In the genomic region with DNA sequence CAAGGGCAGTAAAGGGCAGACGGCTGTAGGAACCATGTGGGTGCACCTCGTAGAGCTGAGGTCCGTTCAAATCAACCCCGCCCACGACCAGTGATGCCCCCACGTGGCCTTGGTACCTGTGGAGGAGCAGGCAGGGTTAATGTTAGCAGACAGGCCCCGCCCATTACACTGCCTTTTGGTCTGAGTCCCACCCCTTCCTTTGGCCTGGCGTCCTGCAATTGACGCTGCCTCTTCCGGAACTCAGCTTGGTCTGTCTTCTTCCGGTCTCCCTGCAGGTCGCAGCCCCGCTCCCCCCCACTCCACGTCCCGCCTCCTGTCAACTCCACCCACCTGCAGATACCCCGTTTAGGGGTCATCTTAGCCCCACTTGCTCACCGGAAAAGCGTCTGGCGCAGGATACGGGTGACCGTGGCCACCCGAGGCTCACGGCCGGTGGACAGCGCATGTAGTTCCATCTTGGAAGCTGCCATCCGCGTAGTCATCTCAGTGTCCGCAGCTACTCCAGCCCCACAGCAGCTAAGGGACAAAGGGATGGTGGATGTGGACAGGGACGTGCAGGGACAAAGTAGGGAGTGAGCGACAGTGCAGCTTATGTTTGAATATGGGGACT, we compare ENCODE assay signal across 8 mouse cellular contexts. TPM values are rescaled to one million over a fixed set of nuclear protein-coding genes. Genes with fewer than 3 reads are reported as not detected.
DNase-seq lines count a peak whose midpoint lies in the region; ATAC-seq and TF ChIP-seq lines count a peak whose summit lies in the region.

No protein-coding gene starts in this region.

- no peaks in the 10 kb centered on the region for H3K9me3 ChIP-seq in hindbrain, postnatal 0 days (ENCODE audit: low read length)

- H3K4me1 ChIP-seq in hindbrain, postnatal 0 days (ENCODE audit: insufficient read depth, low read length) = no peaks in the 10 kb centered on the region

- intact Hi-C loops in left cerebral cortex, adult 2 months (cut with DNase I) = no loop called here

- peak overlapping the region; percentile 97 for H3K4me2 ChIP-seq in hindbrain, postnatal 0 days (ENCODE audit: low read depth, low read length)

- 0 out of 2 replicates have a peak, but pooled peaks cover 6% of the 10 kb centered on the region for H3K36me3 ChIP-seq in hindbrain, postnatal 0 days (ENCODE audit: insufficient read depth, low read length)

- peak overlapping the region; percentile 84 for H3K9ac ChIP-seq in hindbrain, postnatal 0 days (replicated peaks; ENCODE audit: low read length)

- peak overlapping the region; percentile 97 for H3K27ac ChIP-seq in hindbrain, postnatal 0 days
- H3K27ac ChIP-seq in left cerebral cortex, adult 2 months = peak overlapping the region; percentile 98

- WGBS in hindbrain, postnatal 0 days = under 1% methylated on average over 30 of the region's 30 CpGs

- H3K4me3 ChIP-seq in hindbrain, postnatal 0 days (ENCODE audit: low read length) = peak overlapping the region; percentile 69
- peak overlapping the region; percentile 70 for H3K4me3 ChIP-seq in left cerebral cortex, adult 2 months

- no peaks in the 10 kb centered on the region for H3K27me3 ChIP-seq in hindbrain, postnatal 0 days (ENCODE audit: insufficient read depth, low read length)

- TF ChIP-seq CTCF in hindbrain, postnatal 0 days (IDR thresholded peaks at IDR 0.05; ENCODE audit: low read depth) = 0 out of 2 replicates have a peak, but pooled peaks have one; percentile 5
- TF ChIP-seq CTCF in left cerebral cortex, adult 2 months (IDR thresholded peaks at IDR 0.05) = no peak

- DNase-seq in WW6 (ENCODE audit: low read depth, low spot score) = peak; percentile 83
- DNase-seq in cerebellum, postnatal 4 days (ENCODE audit: low spot score in 2 of 2) = peak; percentile 73 to 82
- DNase-seq in gastrocnemius, adult 18-20 months (ENCODE audit: low spot score) = peak; percentile 89
- DNase-seq in hindbrain, postnatal 0 days (ENCODE audit: low spot score) = peak; percentile 95
- DNase-seq in left cerebral cortex, adult 2 months (ENCODE audit: extremely low spot score in 1 of 2, low spot score in 2 of 2) = peak; percentile 84 to 86
- DNase-seq in right cerebral cortex, adult 2 months (ENCODE audit: low spot score in 2 of 2) = peak; percentile 84 to 87
- peak; percentile 88 for DNase-seq in urinary bladder, postnatal 14 days (ENCODE audit: low spot score)

- ATAC-seq in hindbrain, postnatal 0 days = peak; percentile 90
- ATAC-seq in megakaryocyte, adult 5-6 weeks (ENCODE audit: poor library complexity, severe bottlenecking) = peak; percentile 90

RNA-seq across cellular contexts. Expression of gene Psmb10, which starts 1.3 kb away (rescaled TPM):
- total RNA-seq in gastrocnemius, adult 18-20 months (2021) = 10 to 100 TPM; 19.4 to 27.2 TPM
- 67.3 and 75.1 TPM in 2 replicates for total RNA-seq in hindbrain, postnatal 0 days (2014; rRNA removed)
- 115 and 117 TPM in 2 replicates for polyA plus RNA-seq in hindbrain, postnatal 0 days (2015; fragmentation: Nextera tagmentation; extraction: Ambion mirVana)
- 10 to 100 TPM; 90.3 to 91.9 TPM for total RNA-seq in left cerebral cortex, adult 2 months (2021)
- total RNA-seq in megakaryocyte, adult 5-6 weeks (2015) = 164 and 185 TPM in 2 replicates
- 56.1 and 63.6 TPM in 2 replicates for total RNA-seq in megakaryocyte, adult 5-6 weeks (2017)

RNA-seq across cellular contexts. Expression of gene Ctrl, which starts 3.3 kb away (rescaled TPM):
- total RNA-seq in gastrocnemius, adult 18-20 months (2021) = under 1 TPM in 1 of 2 experiments, not detected in 1; 0.37 TPM
- 1.7 and 5.5 TPM in 2 replicates for total RNA-seq in hindbrain, postnatal 0 days (2014; rRNA removed)
- polyA plus RNA-seq in hindbrain, postnatal 0 days (2015; fragmentation: Nextera tagmentation; extraction: Ambion mirVana) = 3.1 and 3.3 TPM in 2 replicates
- total RNA-seq in left cerebral cortex, adult 2 months (2021) = 1 to 10 TPM; 1.5 to 2.6 TPM
- 1.3 and 2.0 TPM in 2 replicates for total RNA-seq in megakaryocyte, adult 5-6 weeks (2015)
- 0.55 and 1.1 TPM in 2 replicates for total RNA-seq in megakaryocyte, adult 5-6 weeks (2017)

RNA-seq across cellular contexts. Expression of gene Lcat, which starts 6.2 kb away (rescaled TPM):
- under 1 TPM; 0.16 to 0.66 TPM for total RNA-seq in gastrocnemius, adult 18-20 months (2021)
- 24.7 and 26.5 TPM in 2 replicates for total RNA-seq in hindbrain, postnatal 0 days (2014; rRNA removed)
- polyA plus RNA-seq in hindbrain, postnatal 0 days (2015; fragmentation: Nextera tagmentation; extraction: Ambion mirVana) = 13.0 and 16.8 TPM in 2 replicates
- total RNA-seq in left cerebral cortex, adult 2 months (2021) = 10 to 100 TPM; 25.3 to 25.8 TPM
- total RNA-seq in megakaryocyte, adult 5-6 weeks (2015) = 0.23 TPM in 1 of 2 replicates, not detected in the other
- total RNA-seq in megakaryocyte, adult 5-6 weeks (2017) = 0.45 TPM in 1 of 2 replicates, not detected in the other

RNA-seq across cellular contexts. Expression of gene Slc12a4, which starts 28.9 kb away (rescaled TPM):
- 10 to 100 TPM in 1 of 2 experiments, 1 to 10 TPM in 1; 8.7 to 16.1 TPM for total RNA-seq in gastrocnemius, adult 18-20 months (2021)
- 22.5 and 25.5 TPM in 2 replicates for total RNA-seq in hindbrain, postnatal 0 days (2014; rRNA removed)
- 16.3 and 16.9 TPM in 2 replicates for polyA plus RNA-seq in hindbrain, postnatal 0 days (2015; fragmentation: Nextera tagmentation; extraction: Ambion mirVana)
- 10 to 100 TPM; 18.2 to 19.8 TPM for total RNA-seq in left cerebral cortex, adult 2 months (2021)
- total RNA-seq in megakaryocyte, adult 5-6 weeks (2015) = 2.9 and 5.9 TPM in 2 replicates
- total RNA-seq in megakaryocyte, adult 5-6 weeks (2017) = 2.1 and 9.4 TPM in 2 replicates

RNA-seq across cellular contexts. Expression of gene Pskh1, which starts 36.7 kb away (rescaled TPM):
- total RNA-seq in gastrocnemius, adult 18-20 months (2021) = 10 to 100 TPM; 13.5 to 13.6 TPM
- total RNA-seq in hindbrain, postnatal 0 days (2014; rRNA removed) = 30.0 and 32.3 TPM in 2 replicates
- polyA plus RNA-seq in hindbrain, postnatal 0 days (2015; fragmentation: Nextera tagmentation; extraction: Ambion mirVana) = 11.3 and 11.5 TPM in 2 replicates
- 1 to 10 TPM; 6.6 to 8.7 TPM for total RNA-seq in left cerebral cortex, adult 2 months (2021)
- total RNA-seq in megakaryocyte, adult 5-6 weeks (2015) = 8.6 and 9.7 TPM in 2 replicates
- 10.7 and 13.3 TPM in 2 replicates for total RNA-seq in megakaryocyte, adult 5-6 weeks (2017)

Comparison
In these comparisons a context has a peak if more than half of its experiments do, and no peak if none do; other contexts are left out.
1. Peak in every context shown above with its lines: DNase-seq, ATAC-seq, H3K4me3 ChIP-seq and H3K27ac ChIP-seq.
2. RNA of gene Lcat, which starts 6.2 kb away (total RNA-seq): 25.3 to 25.8 TPM in left cerebral cortex, adult 2 months and 24.7 to 26.5 TPM in hindbrain, postnatal 0 days; 0.16 to 0.66 TPM in gastrocnemius, adult 18-20 months and 0.23 to 0.45 TPM in megakaryocyte, adult 5-6 weeks; every median in the first group is over 10 times any median in the second.